Mouse (Mus musculus) G1E (cell line): Measurements from ENCODE around the gene Ap2b1.

Source experiments
- CTCF ChIP-seq: IDR thresholded peaks from 2 replicates; pipeline ENCODE4 v1.5.1; 2012; ENCODE audit warnings: low read depth, low read length, inconsistent platforms, mixed read lengths
- GATA1 ChIP-seq: IDR thresholded peaks from 2 replicates; pipeline ENCODE4 v1.6.1; 2012; ENCODE audit warnings: borderline replicate concordance, low read length, inconsistent platforms, mixed read lengths
- GATA2 ChIP-seq: IDR thresholded peaks from 2 replicates; pipeline ENCODE4 v1.6.1; 2012; ENCODE audit warnings: low read depth, low read length, inconsistent platforms, borderline replicate concordance
- TAL1 ChIP-seq: conservative IDR thresholded peaks from 2 replicates; pipeline ENCODE4 v1.6.1; 2012; ENCODE audit warnings: low read depth, low read length, inconsistent platforms, mixed read lengths

DNA sequence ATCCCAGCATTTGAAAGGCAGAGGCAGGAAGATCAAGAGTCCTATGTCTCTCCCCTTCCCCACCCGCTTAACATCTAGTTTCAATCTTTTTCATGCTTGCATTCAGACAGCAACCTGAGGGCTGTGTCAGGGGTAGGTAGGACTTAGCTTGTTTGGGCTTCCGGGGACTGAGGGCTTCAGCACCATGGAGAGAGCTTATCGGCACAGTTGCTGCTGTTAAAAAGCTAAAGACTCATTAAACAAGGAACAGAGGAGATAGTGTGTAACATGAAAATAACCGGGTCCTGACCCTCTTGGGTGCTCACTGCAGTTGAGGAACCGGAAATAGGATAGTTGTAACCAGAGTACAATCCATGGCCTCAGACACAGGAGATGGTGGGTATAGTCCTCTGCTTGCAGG is 118.3 kb downstream of the Ap2b1 start:
- no peak for TF ChIP-seq CTCF
- no peak for TF ChIP-seq GATA2
- TF ChIP-seq GATA1, result no peak
- TF ChIP-seq TAL1, result no peak
